Mouse (Mus musculus): ENCODE data around the gene Rapgef4.

GRCm38 (mm10) chr2:72155102-72155773, 174.2 kb downstream of the Rapgef4 start:
- no peak for TF ChIP-seq CTCF (IDR thresholded peaks at IDR 0.05; ENCODE audit: low read depth, low read length)
- no peak for TF ChIP-seq GATA1 (IDR thresholded peaks at IDR 0.05; ENCODE audit: borderline replicate concordance, low read length)
- no peak for TF ChIP-seq POLR2AphosphoS5 (IDR thresholded peaks at IDR 0.05; ENCODE audit: insufficient replicate concordance, low read depth, low read length)
- no peak for TF ChIP-seq GATA2 (IDR thresholded peaks at IDR 0.05; ENCODE audit: borderline replicate concordance, low read depth, low read length)
- no peak for TF ChIP-seq TAL1 (conservative IDR thresholded peaks at IDR 0.05; ENCODE audit: low read depth, low read length)
